Mouse (Mus musculus) lung, postnatal 36 days (tissue): ENCODE results near the gene Eif5.
A peak's percentile ranks its signal among the peaks of the same experiment; 100 is the strongest.

Experiments
- DNase-seq: peaks from one replicate; pipeline ENCODE4 v3.0.0; 2022; ENCODE audit warnings: mixed read lengths

Eif5 gene

DNA sequence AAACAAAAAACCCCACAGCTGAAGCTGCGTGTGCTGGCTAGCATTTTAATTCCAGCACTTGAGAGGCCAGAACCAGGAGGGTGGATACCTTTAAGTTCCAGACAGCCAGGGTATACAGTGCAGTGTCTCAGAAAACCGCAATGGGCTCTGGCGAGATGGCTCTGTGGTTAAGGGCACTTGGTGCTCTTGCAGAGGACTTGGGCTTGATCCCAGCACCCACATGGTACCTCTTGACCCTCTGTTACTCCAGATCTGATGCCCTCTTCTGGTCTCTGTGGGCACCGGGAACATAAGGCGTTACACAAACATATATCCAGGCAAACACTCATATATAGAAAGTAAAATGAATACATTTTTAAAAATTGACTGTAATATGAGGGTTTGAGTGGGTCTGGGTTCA lies 27.5 kb downstream of the Eif5 start:
- DNase-seq, result peak; percentile 67

- DNase-seq, result no peak
These were observed 31.0 kb downstream of the Eif5 start for GRCm38 (mm10) chr12:111568836-111569235.

DNA sequence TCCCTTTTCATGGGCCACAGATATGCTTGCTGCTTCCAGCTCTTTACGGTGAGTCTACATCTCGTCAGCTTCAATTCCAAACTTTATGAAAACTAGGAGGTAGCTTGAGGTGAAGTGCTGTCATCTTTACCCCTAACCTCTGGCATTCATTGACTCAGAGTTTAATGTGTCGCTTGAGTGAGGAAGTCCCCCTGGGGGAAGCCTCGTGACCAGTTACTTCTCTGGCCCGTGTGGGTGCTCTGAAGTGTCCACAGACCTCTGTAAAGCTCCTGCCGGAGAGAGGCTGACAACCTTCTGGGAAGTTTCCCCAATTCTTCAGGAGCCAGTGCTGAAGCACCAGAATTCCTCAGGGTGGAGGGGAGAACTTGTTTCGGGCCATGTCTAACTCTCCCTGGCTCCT lies 34.6 kb downstream of the Eif5 start:
- no peak for DNase-seq

DNA sequence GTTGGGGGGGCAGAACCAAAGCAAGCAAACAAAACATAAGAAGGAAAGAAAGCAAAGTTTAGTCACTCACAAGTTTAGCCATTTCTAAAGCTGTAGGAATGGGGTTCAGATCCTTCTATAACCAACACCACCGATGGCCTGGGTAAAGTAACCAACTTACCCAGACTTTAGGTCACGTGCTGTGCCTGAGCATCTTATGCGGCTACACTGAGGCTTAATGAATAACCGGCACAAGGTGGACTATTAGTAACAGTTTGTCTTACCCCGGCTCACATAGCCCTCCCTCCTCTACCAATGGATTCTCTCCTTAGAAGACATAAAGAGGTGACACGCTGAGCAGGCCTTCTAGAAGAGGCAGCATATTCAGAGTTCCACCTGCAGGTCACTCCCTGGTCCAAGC lies 35.5 kb downstream of the Eif5 start:
- DNase-seq, result no peak

DNA sequence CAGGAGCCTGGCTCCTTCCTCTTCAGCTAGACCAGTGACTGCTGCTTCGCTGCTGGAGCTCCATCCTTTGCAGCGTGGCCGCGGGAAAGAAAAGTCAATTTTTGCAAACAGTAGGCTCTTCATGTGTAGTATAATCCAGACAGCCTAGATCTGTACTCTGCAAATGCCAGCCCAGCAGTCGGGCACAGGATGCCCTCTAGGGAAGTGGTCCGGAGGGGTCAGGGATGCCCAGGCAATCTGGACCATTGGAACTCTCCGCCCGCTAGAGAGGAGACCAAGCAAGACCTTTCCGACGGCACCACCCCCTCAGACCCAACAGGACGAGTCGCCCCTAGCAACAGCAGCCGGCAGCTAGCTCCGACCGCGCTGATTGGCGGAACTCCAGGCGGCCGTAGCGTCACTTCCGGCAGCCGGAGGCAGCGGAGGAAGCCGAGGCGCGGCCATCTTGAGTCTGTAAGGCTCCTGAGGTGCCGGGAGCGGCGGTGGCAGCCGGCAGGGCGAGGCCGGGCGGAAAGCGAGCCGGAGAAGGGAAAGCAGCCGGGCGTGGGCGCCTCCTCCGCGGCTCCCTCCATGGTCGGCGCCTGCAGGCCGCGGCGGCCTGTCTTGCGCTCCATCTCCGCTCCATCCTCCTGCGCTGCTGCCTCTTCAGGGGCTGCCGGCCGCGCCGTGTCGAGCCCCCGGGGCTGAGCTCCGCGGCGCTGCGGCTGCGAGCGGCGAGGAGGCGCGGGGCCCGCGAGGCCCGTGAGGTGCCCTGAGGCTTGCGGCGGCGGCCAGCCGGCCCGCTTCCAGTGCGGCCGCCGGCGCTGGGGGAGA lies 36.5 kb downstream of the Eif5 start, which contains the start of gene Mark3:
TSS of gene Mark3 (plus strand) at position 450 of the 813 bp plus-strand sequence.
- DNase-seq, result peak; percentile 97

GRCm38 (mm10) chr12:111574887-111575838 lies 37.3 kb downstream of the Eif5 start:
- peak; percentile 39 for DNase-seq

DNA sequence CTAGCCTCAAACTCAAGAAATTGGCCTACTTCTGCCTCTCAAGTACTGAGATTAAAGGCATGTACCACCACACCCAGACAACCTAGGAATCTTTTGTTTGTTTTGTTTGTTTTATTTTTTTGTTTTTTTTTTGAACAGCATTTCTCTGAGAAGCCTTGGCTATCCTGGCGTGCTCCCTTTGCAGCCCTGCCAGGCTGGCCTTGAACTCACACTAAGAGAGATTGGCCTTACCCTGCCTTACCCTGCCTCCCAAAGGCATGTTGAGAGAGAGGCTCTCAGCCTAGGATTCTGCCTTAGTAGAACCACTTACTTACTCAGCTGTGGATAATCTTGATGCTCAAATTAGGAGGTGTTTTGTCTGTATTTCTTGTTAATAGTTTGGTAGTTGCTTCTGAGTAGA lies 45.2 kb downstream of the Eif5 start:
- DNase-seq, result no peak

DNA sequence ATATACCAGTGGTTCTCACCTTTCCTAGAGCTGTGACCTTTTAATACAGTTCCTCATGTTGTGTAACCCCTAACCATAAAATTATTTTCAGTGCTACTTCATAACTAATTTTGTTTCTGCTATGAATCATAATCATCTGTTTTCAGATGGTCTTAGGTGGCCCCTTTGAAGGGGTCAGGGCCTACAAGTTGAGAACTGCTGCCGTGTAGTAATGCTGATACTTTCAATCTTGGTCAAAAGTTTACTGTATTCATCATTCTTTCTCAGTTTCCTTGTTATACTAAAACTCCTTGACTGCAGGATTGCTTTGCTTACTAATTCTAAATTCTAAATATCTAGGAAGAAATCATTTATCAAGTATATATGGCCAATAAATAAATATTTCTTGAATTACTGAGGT lies 46.6 kb downstream of the Eif5 start:
- no peak for DNase-seq

- DNase-seq, result no peak
These were observed 49.4 kb downstream of the Eif5 start for GRCm38 (mm10) chr12:111587252-111587651.

- DNase-seq, result peak; percentile 73
These were observed 54.7 kb downstream of the Eif5 start for GRCm38 (mm10) chr12:111592407-111593021.

DNA sequence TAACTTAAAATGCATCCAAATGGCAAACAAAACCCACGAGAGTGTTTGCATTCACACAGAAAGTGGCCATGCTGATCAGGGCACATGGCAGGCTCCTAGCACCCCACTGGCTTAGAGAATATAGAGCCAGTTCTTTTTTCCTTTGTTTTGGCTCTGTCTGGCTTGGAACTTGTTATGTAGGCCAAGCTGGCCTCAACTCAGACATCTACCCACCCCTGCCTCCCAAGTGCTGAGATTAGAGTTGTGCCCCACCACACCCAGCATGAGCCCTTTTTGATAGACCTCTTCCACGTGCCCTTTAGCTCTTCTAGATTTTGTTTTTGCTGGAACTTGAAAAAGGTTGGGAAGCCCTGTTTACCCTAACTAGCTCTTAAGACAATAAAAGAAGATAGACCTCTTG lies 56.0 kb downstream of the Eif5 start:
- DNase-seq, result no peak
